Mouse (Mus musculus) heart, adult 2 months (tissue): ENCODE results near the gene Ino80b. TPM values are rescaled to one million over a fixed set of nuclear protein-coding genes. Genes with fewer than 3 reads are reported as not detected.

Experiments used
- DNase-seq, 2 experiments: peaks; one replicate each; pipeline ENCODE4 v3.0.0; 2021
- H3K27ac ChIP-seq: fragments of 200-600 bp; 2 replicates; pipeline ENCODE4 v1.8.1; 2022
- H3K27me3 ChIP-seq: fragments of 200-500 bp; 2 replicates; pipeline ENCODE4 v1.6.1; 2012; ENCODE audit warnings: mild to moderate bottlenecking, low read length, inconsistent platforms, mixed read lengths; ENCODE audit not compliant: control insufficient read depth, insufficient read depth
- H3K36me3 ChIP-seq: fragments of 200-500 bp; 2 replicates; pipeline ENCODE4 v1.6.1; 2012; ENCODE audit warnings: low read length, inconsistent platforms; ENCODE audit not compliant: control insufficient read depth, insufficient read depth
- H3K4me1 ChIP-seq: fragments of 200-500 bp; 2 replicates; pipeline ENCODE4 v1.6.1; 2011; ENCODE audit warnings: low read length; ENCODE audit not compliant: control insufficient read depth, insufficient read depth
- H3K4me3 ChIP-seq: fragments of 200-600 bp; 2 replicates; pipeline ENCODE4 v1.8.1; 2022
- H3K79me2 ChIP-seq: fragments of 200-500 bp; replicated peaks from 2 replicates; pipeline ENCODE4 v1.6.1; 2012; ENCODE audit warnings: mild to moderate bottlenecking, inconsistent platforms, low read length, moderate library complexity, mixed read lengths; ENCODE audit not compliant: control insufficient read depth, insufficient read depth
- H3K9ac ChIP-seq: fragments of 200-500 bp; 2 replicates; pipeline ENCODE4 v1.6.1; 2012; ENCODE audit warnings: low read depth, mild to moderate bottlenecking, control low read depth, inconsistent platforms, low read length, mixed read lengths
- CTCF ChIP-seq: fragments of 200-600 bp; IDR thresholded peaks from 2 replicates; pipeline ENCODE4 v1.8.1; 2022; ENCODE audit warnings: antibody characterized with exemption, mild to moderate bottlenecking, moderate library complexity
- EP300 ChIP-seq: fragments of 200-500 bp; IDR thresholded peaks from 2 replicates; pipeline ENCODE4 v1.6.1; 2011; ENCODE audit warnings: low read depth, low read length, control low read depth; ENCODE audit not compliant: insufficient read depth
- POLR2A ChIP-seq: fragments of 200-500 bp; IDR thresholded peaks from 2 replicates; pipeline ENCODE4 v1.6.1; 2011; ENCODE audit warnings: mild to moderate bottlenecking, low read depth, low read length, control low read depth; ENCODE audit not compliant: insufficient read depth
- WGBS: fragments of 180-500 bp; shearing (Covaris S2); methylation state at CpG from one replicate; pipeline ENCODE4 v1.1.7; 2018; 5-methylcytosine and 5-hydroxymethylcytosine counted together
- intact Hi-C: fragments of 180-260 bp; cut with DNase I; formaldehyde crosslinking; loops from one replicate; pipeline ENCODE4 v1.15.1; 2025
- microRNA-seq, 2 experiments: library from miRNA; unstranded; fragments of <30 nt; microRNA quantifications; one replicate each; pipeline ENCODE4 v1.2.0; 2021
- polyA plus RNA-seq: library from polyadenylated mRNA; depleted of rRNA; stranded (reverse); fragments of >200 nt; gene quantifications from 2 replicates; pipeline ENCODE4 v1.2.3, GENCODE M21; 2012; rRNA removed
- total RNA-seq, 2 experiments: library from RNA; stranded (reverse); gene quantifications; 2 replicates each; pipeline ENCODE4 v1.2.3; 2021

The Ino80b gene
- total and polyA plus RNA-seq, 3 experiments, result 9.5 to 15.1 (median 13.1) TPM

- DNase-seq, result no peak
- H3K79me2 ChIP-seq, result no peaks in the 10 kb centered on the region
- no peak overlapping the region for H3K27ac ChIP-seq
- 23% methylated on average over 6 of the region's 6 CpGs for WGBS
- TF ChIP-seq EP300, result no peak
- no peak for TF ChIP-seq POLR2A
- TF ChIP-seq CTCF, result no peak
- no peaks in the 10 kb centered on the region for H3K36me3 ChIP-seq
- intact Hi-C loops, result no loop called here
- no peak overlapping the region for H3K9ac ChIP-seq
- no peaks in the 10 kb centered on the region for H3K27me3 ChIP-seq
- no peak overlapping the region for H3K4me3 ChIP-seq
- H3K4me1 ChIP-seq, result no peaks in the 10 kb centered on the region
Measured at GRCm38 (mm10) chr6:83084477-83084876, 40.8 kb downstream of the Ino80b start.

- no peak for DNase-seq
- H3K79me2 ChIP-seq, result no peaks in the 10 kb centered on the region
- TF ChIP-seq EP300, result no peak
- no peak for TF ChIP-seq CTCF
- TF ChIP-seq POLR2A, result no peak
- no peaks in the 10 kb centered on the region for H3K27me3 ChIP-seq
- 31% methylated on average over 5 of the region's 5 CpGs for WGBS
- no peaks in the 10 kb centered on the region for H3K36me3 ChIP-seq
- intact Hi-C loops, result no loop called here
- no peak overlapping the region for H3K4me3 ChIP-seq
- H3K9ac ChIP-seq, result no peak overlapping the region
- H3K27ac ChIP-seq, result no peak overlapping the region
- peaks cover 4% of the 10 kb centered on the region for H3K4me1 ChIP-seq
Measured at GRCm38 (mm10) chr6:83083497-83083896, 41.7 kb downstream of the Ino80b start.

- Histone ChIP-seq H3K9ac (no peak overlapping the region), H3K4me3 (no peak overlapping the region), H3K79me2 (no peaks in the 10 kb centered on the region), H3K27ac (no peak overlapping the region), H3K36me3 (no peaks in the 10 kb centered on the region), H3K27me3 (no peaks in the 10 kb centered on the region; the same call in 1 of the 2 replicates), H3K4me1 (peaks cover 4% of the 10 kb centered on the region)
- intact Hi-C loops, result no loop called here
- 96% methylated on average over 5 of the region's 5 CpGs for WGBS
- no peak for DNase-seq
- TF ChIP-seq EP300 (no peak), POLR2A (no peak), CTCF (no peak)
Measured at GRCm38 (mm10) chr6:83080210-83080609, 45.0 kb downstream of the Ino80b start.

GRCm38 (mm10) chr6:83078324-83078858, 46.8 kb downstream of the Ino80b start:
- peak; percentile 85 for TF ChIP-seq CTCF
- TF ChIP-seq POLR2A, result peak; percentile 52
- TF ChIP-seq EP300, result peak; percentile 49; the same call in 1 of the 2 replicates
- Histone ChIP-seq H3K36me3 (no peaks in the 10 kb centered on the region), H3K27me3 (no peaks in the 10 kb centered on the region; the same call in 1 of the 2 replicates), H3K27ac (peak overlapping the region; percentile 99), H3K9ac (peak overlapping the region; percentile 91), H3K4me3 (peak overlapping the region; percentile 98), H3K79me2 (no peaks in the 10 kb centered on the region), H3K4me1 (peaks cover 4% of the 10 kb centered on the region)
- intact Hi-C loops, result loop anchor here (1.0 kb wide), 1 partner anchor 82 kb away; no protein-coding TSS in a partner anchor
- WGBS, result under 1% methylated on average over 46 of the region's 46 CpGs
- peak; percentile 99 to 100 for DNase-seq

- under 1% methylated on average over 54 of the region's 54 CpGs for WGBS
- H3K9ac ChIP-seq, result peak within 1 kb of the TSS; percentile 91
- no peaks in the 10 kb centered on the region; the same call in 1 of the 2 replicates for H3K27me3 ChIP-seq
- TF ChIP-seq EP300, result no peak
- no peak for TF ChIP-seq POLR2A
- TF ChIP-seq CTCF, result no peak
- H3K4me3 ChIP-seq, result peak within 1 kb of the TSS; percentile 98
- peak within 1 kb of the TSS; percentile 99 for H3K27ac ChIP-seq
- DNase-seq, result no peak
- peaks cover 4% of the 10 kb centered on the region for H3K4me1 ChIP-seq
- no peaks in the 10 kb centered on the region for H3K79me2 ChIP-seq
- no peaks in the 10 kb centered on the region for H3K36me3 ChIP-seq
- intact Hi-C loops, result loop anchor here (1.0 kb wide), 2 partner anchors 23 to 81 kb away; partner anchors contain the start of gene Aup1
Measured at GRCm38 (mm10) chr6:83077630-83078323, 47.5 kb downstream of the Ino80b start, which contains the start of gene Pcgf1. Gene Pcgf1, plus strand, starts transcription at chr6:83077869.

GRCm38 (mm10) chr6:83074979-83075378, 50.3 kb downstream of the Ino80b start:
- no peak overlapping the region for H3K27ac ChIP-seq
- intact Hi-C loops, result no loop called here
- WGBS, result 16% methylated on average over 2 of the region's 2 CpGs
- peaks cover 4% of the 10 kb centered on the region for H3K4me1 ChIP-seq
- H3K79me2 ChIP-seq, result no peaks in the 10 kb centered on the region
- H3K4me3 ChIP-seq, result no peak overlapping the region
- no peak for DNase-seq
- H3K9ac ChIP-seq, result no peak overlapping the region
- H3K36me3 ChIP-seq, result no peaks in the 10 kb centered on the region
- H3K27me3 ChIP-seq, result peaks cover 21% of the 10 kb centered on the region
- no peak for TF ChIP-seq POLR2A
- TF ChIP-seq CTCF, result peak; percentile 39

Small RNA genes within 50 kb of the gene (microRNA-seq; reads per million reads assigned to microRNA genes)
- 0 reads per million in 2 experiments for gene Mir3470a

Other genes with a start within 250 kb of the Ino80b start
- gene Sema4f, start 185.7 kb downstream of the Ino80b start, total RNA-seq, result under 1 TPM; 0.13 to 0.18 TPM
- 0.37 and 0.53 TPM in 2 replicates for gene Sema4f, start 185.7 kb downstream of the Ino80b start, polyA plus RNA-seq
- gene M1ap, start 178.5 kb downstream of the Ino80b start, total RNA-seq, result under 1 TPM in 1 of 2 experiments, not detected in 1; 0.34 TPM
- gene M1ap, start 178.5 kb downstream of the Ino80b start, polyA plus RNA-seq, result 0.31 TPM in 1 of 2 replicates, not detected in the other
- 1 to 10 TPM; 2.6 TPM for gene Dok1, start 92.0 kb downstream of the Ino80b start, total RNA-seq
- 3.0 and 3.4 TPM in 2 replicates for gene Dok1, start 92.0 kb downstream of the Ino80b start, polyA plus RNA-seq
- gene Loxl3, start 91.3 kb downstream of the Ino80b start, total RNA-seq, result 1 to 10 TPM; 1.9 to 2.1 TPM
- 5.4 and 7.2 TPM in 2 replicates for gene Loxl3, start 91.3 kb downstream of the Ino80b start, polyA plus RNA-seq
- gene Aup1, start 70.9 kb downstream of the Ino80b start, total RNA-seq, result 10 to 100 TPM; 70.9 to 87.0 TPM
- 148 and 178 TPM in 2 replicates for gene Aup1, start 70.9 kb downstream of the Ino80b start, polyA plus RNA-seq
- 10 to 100 TPM; 26.9 to 30.4 TPM for gene Htra2, start 70.2 kb downstream of the Ino80b start, total RNA-seq
- gene Htra2, start 70.2 kb downstream of the Ino80b start, polyA plus RNA-seq, result 35.4 and 37.6 TPM in 2 replicates
- gene Dqx1, start 67.6 kb downstream of the Ino80b start, total RNA-seq, result under 1 TPM; 0.65 to 0.80 TPM
- 1.4 TPM in 2 replicates for gene Dqx1, start 67.6 kb downstream of the Ino80b start, polyA plus RNA-seq
- gene Tlx2, start 55.1 kb downstream of the Ino80b start, total RNA-seq, result not detected
- gene Tlx2, start 55.1 kb downstream of the Ino80b start, polyA plus RNA-seq, result 0.14 TPM in 1 of 2 replicates, not detected in the other
- gene Pcgf1, start 47.6 kb downstream of the Ino80b start, total RNA-seq, result 1 to 10 TPM; 7.7 to 8.0 TPM
- gene Pcgf1, start 47.6 kb downstream of the Ino80b start, polyA plus RNA-seq, result 11.5 and 15.5 TPM in 2 replicates
- 1 to 10 TPM in 1 of 2 experiments, under 1 TPM in 1; 0.84 to 1.5 TPM for gene Lbx2, start 39.1 kb downstream of the Ino80b start, total RNA-seq
- gene Lbx2, start 39.1 kb downstream of the Ino80b start, polyA plus RNA-seq, result 1.5 and 2.2 TPM in 2 replicates
- 1 to 10 TPM; 2.0 to 2.5 TPM for gene Ccdc142, start 23.8 kb downstream of the Ino80b start, total RNA-seq
- gene Ccdc142, start 23.8 kb downstream of the Ino80b start, polyA plus RNA-seq, result 1.7 and 2.4 TPM in 2 replicates
- gene Gm42688, start 23.8 kb downstream of the Ino80b start, total RNA-seq, result under 1 TPM; 0.80 to 0.94 TPM
- 1.6 TPM in 2 replicates for gene Gm42688, start 23.8 kb downstream of the Ino80b start, polyA plus RNA-seq
- 100 to 1,000 TPM; 113 to 131 TPM for gene Mrpl53, start 16.4 kb downstream of the Ino80b start, total RNA-seq
- gene Mrpl53, start 16.4 kb downstream of the Ino80b start, polyA plus RNA-seq, result 91.3 and 129 TPM in 2 replicates
- 1 to 10 TPM; 7.2 to 9.9 TPM for gene Mogs, start 9.9 kb downstream of the Ino80b start, total RNA-seq
- 13.9 and 15.8 TPM in 2 replicates for gene Mogs, start 9.9 kb downstream of the Ino80b start, polyA plus RNA-seq
- 10 to 100 TPM; 70.4 to 74.6 TPM for gene Wbp1, start 3.9 kb downstream of the Ino80b start, total RNA-seq
- 152 TPM in 2 replicates for gene Wbp1, start 3.9 kb downstream of the Ino80b start, polyA plus RNA-seq
- 1 to 10 TPM; 5.2 to 6.7 TPM for gene Rtkn, start 10.0 kb upstream of the Ino80b start, total RNA-seq
- gene Rtkn, start 10.0 kb upstream of the Ino80b start, polyA plus RNA-seq, result 18.6 and 27.7 TPM in 2 replicates
- 1 to 10 TPM in 1 of 2 experiments, under 1 TPM in 1; 0.89 to 1.3 TPM for gene Wdr54, start 31.0 kb upstream of the Ino80b start, total RNA-seq
- gene Wdr54, start 31.0 kb upstream of the Ino80b start, polyA plus RNA-seq, result 2.1 and 2.7 TPM in 2 replicates
- gene 1700003E16Rik, start 31.0 kb upstream of the Ino80b start, total RNA-seq, result under 1 TPM; 0.10 to 0.25 TPM
- 0.53 and 0.57 TPM in 2 replicates for gene 1700003E16Rik, start 31.0 kb upstream of the Ino80b start, polyA plus RNA-seq
- gene Dctn1, start 40.5 kb upstream of the Ino80b start, total RNA-seq, result 100 to 1,000 TPM; 125 to 141 TPM
- 84.2 and 89.1 TPM in 2 replicates for gene Dctn1, start 40.5 kb upstream of the Ino80b start, polyA plus RNA-seq
- gene Slc4a5, start 94.4 kb upstream of the Ino80b start, total RNA-seq, result not detected
- 0.61 TPM in 1 of 2 replicates, not detected in the other for gene Slc4a5, start 94.4 kb upstream of the Ino80b start, polyA plus RNA-seq
- gene Mthfd2, start 200.5 kb upstream of the Ino80b start, total RNA-seq, result 1 to 10 TPM; 2.8 TPM
- 1.7 and 2.5 TPM in 2 replicates for gene Mthfd2, start 200.5 kb upstream of the Ino80b start, polyA plus RNA-seq
- 10 to 100 TPM; 22.3 to 22.6 TPM for gene Mob1a, start 200.6 kb upstream of the Ino80b start, total RNA-seq
- gene Mob1a, start 200.6 kb upstream of the Ino80b start, polyA plus RNA-seq, result 12.4 and 22.7 TPM in 2 replicates
- 100 to 1,000 TPM; 396 to 406 TPM for gene Bola3, start 223.7 kb upstream of the Ino80b start, total RNA-seq
- gene Bola3, start 223.7 kb upstream of the Ino80b start, polyA plus RNA-seq, result 91.1 and 159 TPM in 2 replicates